Mouse (Mus musculus): ENCODE results near the gene Ddx6. TPM values are rescaled to one million over a fixed set of nuclear protein-coding genes. Genes with fewer than 3 reads are reported as not detected.

Gene Ddx6
- polyA plus RNA-seq, 1 experiment from 2014 or later = 14.7 TPM

- WGBS = 95% methylated on average over 8 of the region's 8 CpGs
- Histone ChIP-seq H3K4me2 (replicated peaks) (no peak overlapping the region), H3K9ac (no peak overlapping the region), H3K9me3 (no peaks in the 10 kb centered on the region), H3K4me3 (replicated peaks) (no peak overlapping the region), H3K4me1 (replicated peaks) (no peaks in the 10 kb centered on the region), H3K27ac (no peak overlapping the region), H3K36me3 (no peaks in the 10 kb centered on the region), H3K27me3 (replicated peaks) (no peaks in the 10 kb centered on the region)
- no peak for ATAC-seq
Observed at GRCm38 (mm10) chr9:44647026-44647425, 42.3 kb downstream of the Ddx6 start.

- WGBS = 81% methylated on average over 4 of the region's 4 CpGs
- Histone ChIP-seq H3K4me3 (replicated peaks) (no peak overlapping the region), H3K27ac (no peak overlapping the region), H3K4me2 (replicated peaks) (no peak overlapping the region), H3K9ac (no peak overlapping the region), H3K4me1 (replicated peaks) (no peaks in the 10 kb centered on the region), H3K9me3 (no peaks in the 10 kb centered on the region), H3K27me3 (replicated peaks) (no peaks in the 10 kb centered on the region), H3K36me3 (no peaks in the 10 kb centered on the region)
- ATAC-seq = no peak
Observed at GRCm38 (mm10) chr9:44647656-44648055, 43.0 kb downstream of the Ddx6 start.

- Histone ChIP-seq H3K4me2 (replicated peaks) (no peak overlapping the region), H3K9ac (no peak overlapping the region), H3K27ac (no peak overlapping the region), H3K9me3 (no peaks in the 10 kb centered on the region), H3K4me1 (replicated peaks) (no peaks in the 10 kb centered on the region), H3K4me3 (replicated peaks) (no peak overlapping the region), H3K36me3 (no peaks in the 10 kb centered on the region), H3K27me3 (replicated peaks) (no peaks in the 10 kb centered on the region)
- ATAC-seq = no peak
- WGBS = 82% methylated on average over 7 of the region's 7 CpGs
Observed at GRCm38 (mm10) chr9:44648881-44649281, 44.2 kb downstream of the Ddx6 start.

DNA sequence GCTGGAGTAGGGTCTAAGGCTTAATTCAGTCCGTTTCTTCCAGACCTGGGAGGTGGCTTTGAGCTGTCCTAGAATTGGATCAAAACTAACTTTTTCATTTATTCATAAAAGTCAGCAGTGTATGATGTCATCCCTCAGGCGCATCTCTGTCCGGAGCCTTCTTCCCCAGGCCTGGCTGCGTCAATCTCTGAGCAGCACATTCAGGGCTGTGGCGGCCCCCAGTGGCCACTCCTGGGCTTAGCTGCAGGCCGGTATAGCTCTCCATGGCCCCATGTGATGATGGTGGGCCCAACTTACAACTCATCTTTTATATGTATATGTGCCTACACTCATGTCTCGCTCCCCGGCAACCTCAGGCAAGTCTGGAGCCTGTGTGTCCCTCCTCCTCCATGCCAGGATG, 47.3 kb downstream of the Ddx6 start:
- no peaks in the 10 kb centered on the region for H3K9me3 ChIP-seq
- ATAC-seq = peak; percentile 75
- no peak overlapping the region for H3K4me3 ChIP-seq (replicated peaks)
- no peaks in the 10 kb centered on the region for H3K36me3 ChIP-seq
- H3K4me1 ChIP-seq (replicated peaks) = peaks cover 4% of the 10 kb centered on the region
- H3K9ac ChIP-seq = no peak overlapping the region
- no peak overlapping the region for H3K4me2 ChIP-seq (replicated peaks)
- H3K27me3 ChIP-seq (replicated peaks) = no peaks in the 10 kb centered on the region
- H3K27ac ChIP-seq = no peak overlapping the region
- 14% methylated on average over 8 of the region's 8 CpGs for WGBS

DNA sequence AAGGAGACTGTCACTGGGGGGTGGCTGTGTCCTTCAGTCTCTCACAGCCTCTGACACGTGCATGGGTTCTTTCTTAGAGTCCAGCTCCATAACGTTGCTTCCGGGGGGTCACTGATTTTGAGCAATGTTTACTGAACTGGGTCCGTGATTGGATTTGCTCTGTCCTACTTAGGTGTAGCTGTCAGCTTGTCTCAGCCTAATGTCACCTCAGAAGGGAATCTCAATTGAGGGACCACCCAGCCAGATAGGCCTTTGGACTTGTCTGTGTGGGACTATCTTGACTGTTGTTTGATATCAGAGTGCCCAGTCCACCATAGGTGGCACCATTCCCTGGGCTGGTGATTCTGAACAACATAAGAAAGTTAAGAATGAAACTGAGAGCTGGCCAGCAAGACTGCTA, 49.2 kb downstream of the Ddx6 start:
- peaks cover 4% of the 10 kb centered on the region for H3K4me1 ChIP-seq (replicated peaks)
- WGBS = 71% methylated on average over 4 of the region's 4 CpGs
- H3K36me3 ChIP-seq = no peaks in the 10 kb centered on the region
- no peaks in the 10 kb centered on the region for H3K9me3 ChIP-seq
- H3K4me2 ChIP-seq (replicated peaks) = no peak overlapping the region
- no peak overlapping the region for H3K4me3 ChIP-seq (replicated peaks)
- H3K27ac ChIP-seq = no peak overlapping the region
- H3K27me3 ChIP-seq (replicated peaks) = no peaks in the 10 kb centered on the region
- no peak for ATAC-seq
- H3K9ac ChIP-seq = no peak overlapping the region

- peak; percentile 77 for ATAC-seq
- Histone ChIP-seq H3K9me3 (no peaks in the 10 kb centered on the region), H3K9ac (no peak overlapping the region), H3K27ac (peak overlapping the region; percentile 44; the same call in 1 of the 2 replicates), H3K36me3 (no peaks in the 10 kb centered on the region), H3K4me3 (replicated peaks) (peak overlapping the region; percentile 19), H3K4me1 (replicated peaks) (peaks cover 4% of the 10 kb centered on the region), H3K27me3 (replicated peaks) (no peaks in the 10 kb centered on the region), H3K4me2 (replicated peaks) (peak overlapping the region; percentile 62)
- whole genome bisulfite sequencing = 18% methylated on average over 26 of the region's 26 CpGs
Observed at GRCm38 (mm10) chr9:44655098-44656066, 50.7 kb downstream of the Ddx6 start.

- Histone ChIP-seq H3K9ac (no peak overlapping the region), H3K27me3 (replicated peaks) (no peaks in the 10 kb centered on the region), H3K4me1 (replicated peaks) (no peaks in the 10 kb centered on the region), H3K36me3 (no peaks in the 10 kb centered on the region), H3K4me2 (replicated peaks) (no peak overlapping the region), H3K4me3 (replicated peaks) (no peak overlapping the region), H3K9me3 (no peaks in the 10 kb centered on the region), H3K27ac (no peak overlapping the region)
- WGBS = 83% methylated on average over 6 of the region's 6 CpGs
- no peak for ATAC-seq
Observed at GRCm38 (mm10) chr9:44663706-44664105, 59.0 kb downstream of the Ddx6 start.

DNA sequence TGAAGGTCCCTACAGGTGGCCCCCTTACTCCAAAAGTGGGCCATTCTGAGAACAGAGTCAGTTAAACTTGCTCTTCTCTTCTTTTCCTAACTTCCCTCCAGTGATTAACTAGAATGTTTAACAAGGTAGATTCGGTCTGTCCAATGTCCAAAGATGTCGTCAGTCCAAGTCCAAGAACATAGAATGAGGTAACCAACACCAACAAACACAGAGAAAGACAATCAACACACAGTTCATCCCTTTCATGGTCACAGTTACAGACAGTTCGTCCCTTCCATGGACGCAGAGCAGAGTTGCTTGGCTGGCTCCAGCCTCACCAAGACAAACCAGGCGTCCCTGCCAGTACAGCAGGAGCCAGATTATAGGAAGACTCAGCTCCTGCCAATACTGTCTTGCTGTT, 66.7 kb downstream of the Ddx6 start:
- Histone ChIP-seq H3K4me2 (replicated peaks) (no peak overlapping the region), H3K4me1 (replicated peaks) (no peaks in the 10 kb centered on the region), H3K27me3 (replicated peaks) (no peaks in the 10 kb centered on the region), H3K27ac (no peak overlapping the region), H3K9ac (no peak overlapping the region), H3K4me3 (replicated peaks) (no peak overlapping the region), H3K9me3 (no peaks in the 10 kb centered on the region), H3K36me3 (no peaks in the 10 kb centered on the region)
- ATAC-seq = no peak
- 93% methylated on average over 5 of the region's 5 CpGs for WGBS

DNA sequence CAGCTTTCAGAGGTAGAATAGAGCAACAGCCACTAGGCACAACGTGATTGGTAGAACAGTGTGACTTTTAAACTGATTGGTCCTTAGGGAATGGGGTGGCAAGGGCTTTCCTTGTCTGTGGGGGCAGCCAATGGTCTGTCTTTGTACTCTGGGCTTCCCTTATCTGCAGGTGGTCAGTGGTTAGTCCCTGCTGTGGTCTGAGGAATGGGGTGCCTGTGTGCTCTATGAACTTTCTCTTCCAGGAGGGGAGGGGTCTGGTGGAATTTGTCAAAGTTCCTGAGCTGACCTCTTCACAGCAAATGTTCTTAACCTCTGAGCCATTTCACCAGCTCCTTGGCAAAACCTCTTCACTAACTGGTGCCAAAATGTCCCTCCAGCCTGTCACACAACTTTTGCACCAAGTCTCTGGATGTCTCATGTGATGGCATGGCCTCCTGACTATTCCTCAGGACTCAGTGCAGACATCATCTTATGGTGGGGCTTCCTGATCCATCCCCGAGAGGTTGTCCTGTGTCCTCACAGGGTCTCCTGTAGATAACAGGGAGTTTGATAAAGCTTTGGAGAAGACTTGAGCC, 67.7 kb downstream of the Ddx6 start:
- Histone ChIP-seq H3K9me3 (no peaks in the 10 kb centered on the region), H3K4me1 (replicated peaks) (no peaks in the 10 kb centered on the region), H3K4me3 (replicated peaks) (no peak overlapping the region), H3K27ac (no peak overlapping the region), H3K27me3 (replicated peaks) (no peaks in the 10 kb centered on the region), H3K36me3 (no peaks in the 10 kb centered on the region), H3K9ac (no peak overlapping the region), H3K4me2 (replicated peaks) (no peak overlapping the region)
- ATAC-seq = no peak
- WGBS = 62% methylated on average over 2 of the region's 2 CpGs

DNA sequence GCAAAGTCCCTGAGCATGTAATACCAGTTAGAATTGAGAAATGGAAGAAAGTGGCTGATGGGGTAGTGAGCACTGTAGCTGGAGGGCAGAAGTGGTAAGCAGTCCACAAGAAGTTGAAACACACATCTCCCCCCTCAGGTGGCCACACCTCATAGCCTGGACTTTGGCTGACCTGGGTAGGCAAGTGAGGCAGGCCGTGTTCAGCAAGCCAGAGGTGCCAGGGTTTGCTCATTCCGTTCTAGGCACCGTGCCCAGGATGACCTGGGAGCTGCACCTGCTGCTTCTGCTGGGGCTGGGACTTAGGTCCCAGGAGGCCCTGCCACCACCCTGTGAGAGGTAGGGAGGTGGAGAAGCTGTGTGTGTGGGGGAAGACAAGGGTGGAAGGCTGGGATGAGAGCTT, 68.3 kb downstream of the Ddx6 start, which contains the start of gene Treh:
Gene Treh (plus strand): TSS at position 229 of the 400 bp plus-strand sequence.
- no peaks in the 10 kb centered on the region for H3K9me3 ChIP-seq
- ATAC-seq = no peak
- H3K27me3 ChIP-seq (replicated peaks) = no peaks in the 10 kb centered on the region
- H3K4me2 ChIP-seq (replicated peaks) = no peak within 1 kb of the TSS
- no peak within 1 kb of the TSS for H3K9ac ChIP-seq
- H3K36me3 ChIP-seq = no peaks in the 10 kb centered on the region
- 82% methylated on average over 3 of the region's 3 CpGs for WGBS
- no peak within 1 kb of the TSS for H3K27ac ChIP-seq
- H3K4me3 ChIP-seq (replicated peaks) = no peak within 1 kb of the TSS
- H3K4me1 ChIP-seq (replicated peaks) = no peaks in the 10 kb centered on the region

- no peaks in the 10 kb centered on the region for H3K9me3 ChIP-seq
- H3K27me3 ChIP-seq (replicated peaks) = no peaks in the 10 kb centered on the region
- H3K4me1 ChIP-seq (replicated peaks) = no peaks in the 10 kb centered on the region
- H3K4me3 ChIP-seq (replicated peaks) = no peak overlapping the region
- 87% methylated on average over 2 of the region's 2 CpGs for WGBS
- no peak overlapping the region for H3K9ac ChIP-seq
- H3K4me2 ChIP-seq (replicated peaks) = no peak overlapping the region
- H3K36me3 ChIP-seq = no peaks in the 10 kb centered on the region
- ATAC-seq = no peak
- H3K27ac ChIP-seq = no peak overlapping the region
Observed at GRCm38 (mm10) chr9:44678288-44678871, 73.7 kb downstream of the Ddx6 start.

GRCm38 (mm10) chr9:44679565-44679964, 74.9 kb downstream of the Ddx6 start:
- Histone ChIP-seq H3K4me1 (replicated peaks) (no peaks in the 10 kb centered on the region), H3K36me3 (no peaks in the 10 kb centered on the region), H3K4me3 (replicated peaks) (no peak overlapping the region), H3K27me3 (replicated peaks) (no peaks in the 10 kb centered on the region), H3K9ac (no peak overlapping the region), H3K9me3 (no peaks in the 10 kb centered on the region), H3K4me2 (replicated peaks) (no peak overlapping the region), H3K27ac (no peak overlapping the region)
- ATAC-seq = peak; percentile 70
- 75% methylated on average over 5 of the region's 5 CpGs for WGBS
